Mouse (Mus musculus): ENCODE results near the gene Scube2. TPM values are rescaled to one million over a fixed set of nuclear protein-coding genes. Genes with fewer than 3 reads are reported as not detected.

Gene Scube2
- total RNA-seq, 2 experiments from 2014 or later = 1.9 to 2.0 TPM

- DNase-seq = no peak
Observed at GRCm38 (mm10) chr7:109850531-109850930, 14.9 kb downstream of the Scube2 start.

GRCm38 (mm10) chr7:109849750-109850434, 15.6 kb downstream of the Scube2 start:
- no peak for DNase-seq

GRCm38 (mm10) chr7:109848867-109849733, 16.4 kb downstream of the Scube2 start:
- no peak for DNase-seq

DNA sequence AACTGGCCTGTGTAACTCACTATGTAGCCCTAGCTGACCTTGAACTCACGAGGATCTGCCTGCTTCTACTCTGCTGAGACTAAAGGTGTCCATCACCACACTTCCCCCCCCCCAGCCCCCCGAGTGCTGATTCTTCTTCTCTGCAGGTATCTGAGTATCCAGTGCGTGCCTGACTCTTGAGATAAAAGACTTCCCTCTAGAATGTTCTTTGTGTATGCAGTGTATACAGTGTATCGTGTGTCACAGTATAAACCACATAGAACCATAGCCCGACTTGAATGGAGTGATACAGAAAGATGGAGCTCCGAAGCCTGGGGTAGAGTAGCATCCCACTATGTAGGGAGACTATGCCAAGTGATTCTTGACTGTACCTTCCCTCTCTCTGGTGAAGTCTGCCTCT, 21.4 kb downstream of the Scube2 start:
- no peak for DNase-seq

DNA sequence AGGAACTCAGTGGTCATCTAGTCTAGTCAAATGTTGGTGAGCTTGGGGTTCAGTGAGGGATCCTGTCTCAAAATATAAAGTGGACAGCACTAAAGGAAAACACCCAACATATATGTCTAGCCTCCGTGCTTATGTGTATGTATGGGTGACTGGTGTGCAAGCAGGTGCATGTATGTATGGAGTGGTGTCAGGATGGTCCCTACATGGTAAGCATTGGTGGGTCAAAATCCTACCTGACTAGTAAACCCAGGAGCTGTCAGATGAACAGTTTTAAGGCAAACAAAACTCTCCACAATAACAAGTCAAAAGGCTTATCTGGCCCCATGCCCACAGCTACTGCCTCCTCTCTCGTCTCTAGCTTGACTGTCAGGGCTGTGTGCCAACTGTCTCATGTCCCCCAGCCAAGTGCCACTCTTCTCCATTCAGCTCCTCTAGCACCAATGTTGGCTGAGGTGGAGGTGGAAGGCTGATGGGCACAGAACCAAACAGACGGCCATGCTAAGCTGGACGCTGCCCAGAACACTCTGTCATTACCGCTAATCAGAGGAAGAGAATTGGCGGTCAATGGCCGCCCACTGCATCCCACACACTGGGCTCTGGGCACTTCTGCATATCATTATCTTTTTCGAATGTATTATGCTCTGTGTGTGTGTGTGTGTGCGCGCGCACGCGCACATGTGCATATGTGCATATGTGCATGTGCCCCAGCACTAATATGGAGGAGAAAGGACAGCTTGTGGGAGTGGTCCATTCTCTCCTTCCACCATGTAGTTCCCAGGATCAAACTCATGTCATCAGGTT, 23.7 kb downstream of the Scube2 start:
- DNase-seq = peak; percentile 42 to 56

- no peak for DNase-seq
Observed at GRCm38 (mm10) chr7:109841031-109841430, 24.4 kb downstream of the Scube2 start.

GRCm38 (mm10) chr7:109838613-109839012, 26.9 kb downstream of the Scube2 start:
- no peak for DNase-seq

GRCm38 (mm10) chr7:109837651-109838050, 27.8 kb downstream of the Scube2 start:
- no peak for DNase-seq

DNA sequence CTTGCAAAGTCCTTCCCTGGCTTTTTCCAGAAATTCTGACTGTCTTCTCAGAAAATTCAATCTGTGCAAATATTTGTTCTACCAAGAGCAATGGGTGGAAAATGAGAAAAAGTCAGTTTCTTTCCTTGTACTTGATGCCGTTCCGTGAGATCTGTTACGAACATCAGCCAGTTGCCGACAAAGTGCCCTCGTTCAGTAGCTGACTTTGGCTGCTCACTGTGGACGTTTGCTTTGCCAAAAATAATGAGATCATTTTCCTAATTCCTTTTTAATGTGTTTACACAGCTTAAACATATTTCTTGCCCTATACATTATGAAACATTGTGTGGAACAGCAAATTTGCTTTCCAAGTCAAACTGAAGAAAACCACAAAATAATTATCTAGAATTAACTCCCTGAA, 30.6 kb downstream of the Scube2 start:
- no peak for DNase-seq

DNA sequence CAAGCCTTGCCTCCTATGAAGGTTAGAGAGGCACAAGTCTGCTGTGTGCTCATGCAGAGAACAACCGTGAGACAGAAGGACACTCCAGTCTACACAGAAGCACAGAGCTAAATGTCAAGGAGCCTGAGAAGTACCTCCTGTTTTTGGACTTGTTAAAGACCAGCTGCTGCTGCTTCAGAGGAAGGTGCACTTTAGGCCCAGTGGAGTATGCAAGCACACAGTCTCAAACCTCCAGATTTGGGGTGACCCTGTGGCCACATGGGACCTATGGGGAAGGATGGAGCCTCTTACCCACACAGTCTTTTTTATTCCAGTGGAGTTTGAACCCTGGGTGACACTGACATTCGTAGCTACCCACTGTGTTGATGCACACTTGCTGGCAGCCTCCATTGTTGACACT, 34.1 kb downstream of the Scube2 start:
- no peak for DNase-seq

GRCm38 (mm10) chr7:109826911-109827310, 38.6 kb downstream of the Scube2 start:
- no peak for DNase-seq

GRCm38 (mm10) chr7:109825293-109825692, 40.2 kb downstream of the Scube2 start:
- peak; percentile 17 to 18 for DNase-seq

- DNase-seq = no peak
Observed at GRCm38 (mm10) chr7:109818600-109818999, 46.9 kb downstream of the Scube2 start.

GRCm38 (mm10) chr7:109817954-109818353, 47.5 kb downstream of the Scube2 start:
- no peak for DNase-seq

- no peak for DNase-seq
Observed at GRCm38 (mm10) chr7:109813330-109814140, 51.9 kb downstream of the Scube2 start.

DNA sequence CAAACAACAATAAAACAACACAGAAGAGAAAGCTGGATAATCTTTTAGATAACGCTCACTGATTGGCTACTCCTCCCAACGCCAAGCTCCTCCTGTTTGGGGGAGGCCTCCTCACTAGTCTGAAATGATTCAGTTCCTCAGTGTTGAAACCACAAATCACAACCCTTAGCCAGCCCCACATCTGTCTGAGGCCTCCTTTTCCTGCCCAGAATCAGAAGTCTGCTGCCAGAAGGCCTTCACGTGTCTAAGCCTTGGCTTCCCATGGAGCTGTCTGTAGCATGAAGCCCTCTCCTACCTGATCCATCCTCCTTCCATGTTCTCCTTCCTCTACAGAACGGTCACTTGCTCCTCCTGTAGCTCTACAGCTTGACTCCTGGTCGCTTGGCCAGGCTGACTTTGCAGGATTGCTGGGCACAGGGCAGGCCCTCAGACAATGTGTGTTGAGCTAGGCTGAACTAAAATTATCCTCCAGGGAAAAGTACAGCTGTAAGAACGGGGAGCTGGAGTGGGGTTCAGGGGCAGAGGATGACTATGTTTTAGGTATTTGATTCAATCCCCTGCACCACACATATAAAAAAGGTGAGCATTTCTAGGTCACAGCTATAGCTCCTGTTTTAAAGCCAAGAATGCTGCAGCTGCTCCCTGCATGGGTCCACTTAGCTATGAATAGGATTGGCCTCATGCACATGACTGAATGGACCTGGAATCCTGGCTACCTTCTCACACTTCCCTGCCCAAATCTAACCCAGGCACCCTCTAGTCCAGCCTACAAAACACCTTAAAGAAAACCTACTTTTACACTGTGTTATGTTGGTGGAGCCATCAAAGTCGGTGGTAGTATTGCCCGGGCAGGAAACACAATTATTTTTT, 57.6 kb downstream of the Scube2 start:
- DNase-seq = no peak

DNA sequence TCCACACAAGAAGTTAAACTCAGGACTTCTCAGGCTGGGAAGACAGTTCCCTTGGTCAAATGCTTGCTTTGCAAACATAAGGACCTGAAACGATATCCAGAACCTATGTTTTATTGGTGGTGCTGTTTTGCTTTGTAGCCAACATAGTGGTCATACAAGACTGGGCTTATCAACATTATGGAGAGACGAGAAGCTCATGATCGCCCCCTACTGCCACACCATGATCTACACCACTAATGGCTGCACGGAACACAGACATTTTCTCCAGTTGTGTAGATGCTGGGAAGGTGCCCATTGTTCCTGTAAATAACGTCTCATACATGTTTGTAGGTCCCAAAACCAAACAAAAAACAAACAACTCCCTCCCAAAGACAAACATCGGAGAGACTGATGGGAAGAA, 60.6 kb downstream of the Scube2 start:
- DNase-seq = no peak

DNA sequence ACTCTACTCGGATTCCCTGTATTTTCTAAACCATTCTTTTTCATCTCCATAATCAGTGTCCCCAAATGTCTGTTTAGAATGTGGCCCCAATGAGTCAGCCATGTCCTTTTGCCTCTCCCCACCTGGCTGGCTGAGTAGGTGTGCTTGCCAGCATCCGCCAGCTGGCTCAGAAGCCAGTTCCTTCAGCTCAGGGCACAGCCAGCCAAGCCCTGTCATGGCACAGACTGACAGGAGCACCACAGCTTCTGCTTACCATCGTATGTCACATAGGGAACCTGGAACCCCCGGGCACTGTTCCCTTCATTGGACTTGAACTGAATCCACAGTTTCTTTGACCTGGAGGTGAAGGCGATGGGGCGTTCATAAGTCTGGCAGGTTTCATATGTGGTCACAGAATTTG, 61.1 kb downstream of the Scube2 start:
- DNase-seq = no peak

DNA sequence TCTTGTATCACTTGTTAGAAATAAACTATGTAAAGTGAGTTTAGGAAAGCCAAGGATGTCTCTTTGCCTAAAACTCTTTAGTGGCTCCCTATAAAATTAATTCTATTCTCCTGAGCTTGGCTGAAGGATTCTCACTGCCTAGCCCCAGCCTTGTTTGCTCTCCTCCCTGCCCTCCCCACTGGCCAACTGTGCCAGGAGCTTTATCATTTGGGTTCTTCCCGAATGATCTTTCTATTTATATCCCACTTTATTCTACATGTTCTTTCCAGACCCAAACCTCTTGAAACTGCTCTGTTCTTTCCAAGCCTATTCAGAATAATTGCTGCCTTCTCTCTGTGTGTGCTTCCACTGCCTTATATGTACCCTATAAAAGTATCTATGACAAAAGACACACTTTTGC, 62.0 kb downstream of the Scube2 start:
- no peak for DNase-seq

DNA sequence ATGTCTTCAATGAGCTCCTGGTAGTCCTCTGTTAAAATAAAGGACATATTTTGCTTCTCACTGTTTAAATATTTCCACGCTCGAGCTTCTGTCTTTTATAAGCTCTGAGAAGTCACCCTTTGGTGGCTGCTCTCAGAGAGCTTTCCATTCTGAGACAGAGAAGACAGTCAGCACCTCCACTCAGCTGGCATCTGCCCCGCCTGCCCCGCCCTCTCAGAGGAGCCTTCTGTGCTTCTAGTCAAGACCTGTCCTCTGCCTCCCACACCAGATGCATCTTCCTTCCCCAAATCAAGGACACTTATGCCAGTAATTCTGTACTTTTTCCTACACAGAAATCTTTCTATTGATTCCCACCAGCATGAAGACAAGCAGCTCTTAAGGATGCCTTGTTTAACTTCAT, 64.9 kb downstream of the Scube2 start:
- DNase-seq = no peak

DNA sequence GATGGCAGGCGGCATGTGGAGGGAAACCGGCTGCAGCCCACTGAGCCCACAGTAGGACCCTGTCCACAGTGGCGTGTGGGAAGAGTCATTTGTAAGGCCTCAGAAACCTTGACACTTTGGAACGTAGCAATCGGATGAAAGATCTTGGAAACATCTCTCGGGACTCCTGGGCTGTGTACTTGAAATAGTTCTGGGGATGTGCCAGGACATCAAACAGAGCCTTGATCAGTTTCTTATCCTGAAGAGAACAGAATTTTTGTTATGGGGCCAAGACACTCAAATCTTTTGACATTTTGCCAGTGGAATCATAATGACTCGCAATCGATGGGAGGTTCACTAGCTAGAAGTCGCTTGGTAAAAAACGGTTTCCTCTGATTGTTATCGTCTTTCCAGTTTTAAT, 66.3 kb downstream of the Scube2 start:
- DNase-seq = no peak

All from layer of hippocampus, postnatal 36 days (tissue).